Mouse (Mus musculus) bone marrow macrophage, adult 2 months (primary cell): ENCODE measurements around the gene Ppox.

Experiments used
- CTCF ChIP-seq: IDR thresholded peaks from 2 replicates; pipeline ENCODE4 v1.5.1; 2012; ENCODE audit warnings: low read depth, mild to moderate bottlenecking, low read length, moderate library complexity
- POLR2A ChIP-seq: IDR thresholded peaks from 2 replicates; pipeline ENCODE4 v1.6.1; 2012; ENCODE audit warnings: mild to moderate bottlenecking, low read depth, low read length, borderline replicate concordance

GRCm38 (mm10) chr1:171329433-171330215 lies 48.6 kb upstream of the Ppox start:
- no peak for TF ChIP-seq CTCF
- TF ChIP-seq POLR2A: no peak
